Mouse (Mus musculus) CD8-positive naive resting alpha-beta T cell, adult 2 months (primary cell): ENCODE results near the gene Tysnd1.

Experiments
- DNase-seq, 2 experiments: peaks; one replicate each; pipeline ENCODE4 v3.0.0; 2022; ENCODE audit warnings: low read depth in 2 of 2, low spot score in 2 of 2

Tysnd1 gene

GRCm38 (mm10) chr10:61694870-61695670 lies at the start of gene Tysnd1:
Gene Tysnd1 (plus strand): TSS chr10:61695514.
- DNase-seq, result peak; percentile 82 to 87

GRCm38 (mm10) chr10:61646557-61646956 lies 48.8 kb upstream of the Tysnd1 start:
- no peak for DNase-seq

- DNase-seq, result peak; percentile 60
Measured at GRCm38 (mm10) chr10:61647790-61648736, 47.3 kb upstream of the Tysnd1 start, which contains the start of gene Ppa1. Gene Ppa1 (plus strand): TSS chr10:61648552.

GRCm38 (mm10) chr10:61648737-61649645 lies 46.3 kb upstream of the Tysnd1 start:
- DNase-seq, result peak in 1 of 2 experiments; percentile 14

GRCm38 (mm10) chr10:61654105-61654504 lies 41.2 kb upstream of the Tysnd1 start:
- no peak for DNase-seq

- DNase-seq, result no peak
Measured at GRCm38 (mm10) chr10:61654691-61655090, 40.6 kb upstream of the Tysnd1 start.

GRCm38 (mm10) chr10:61655188-61655587 lies 40.1 kb upstream of the Tysnd1 start:
- no peak for DNase-seq

GRCm38 (mm10) chr10:61656928-61657882 lies 38.1 kb upstream of the Tysnd1 start:
- DNase-seq, result no peak

GRCm38 (mm10) chr10:61657985-61658384 lies 37.3 kb upstream of the Tysnd1 start:
- peak; percentile 45 to 55 for DNase-seq

GRCm38 (mm10) chr10:61661887-61662286 lies 33.4 kb upstream of the Tysnd1 start:
- DNase-seq, result no peak

- DNase-seq, result no peak
Measured at GRCm38 (mm10) chr10:61662391-61662988, 32.8 kb upstream of the Tysnd1 start.

- no peak for DNase-seq
Measured at GRCm38 (mm10) chr10:61665111-61665510, 30.2 kb upstream of the Tysnd1 start.

- DNase-seq, result no peak
Measured at GRCm38 (mm10) chr10:61665651-61666050, 29.7 kb upstream of the Tysnd1 start.

- DNase-seq, result no peak
Measured at GRCm38 (mm10) chr10:61669289-61669688, 26.0 kb upstream of the Tysnd1 start.

- no peak for DNase-seq
Measured at GRCm38 (mm10) chr10:61669896-61670295, 25.4 kb upstream of the Tysnd1 start.

- no peak for DNase-seq
Measured at GRCm38 (mm10) chr10:61670758-61671157, 24.6 kb upstream of the Tysnd1 start.

GRCm38 (mm10) chr10:61675935-61676334 lies 19.4 kb upstream of the Tysnd1 start:
- no peak for DNase-seq

GRCm38 (mm10) chr10:61679545-61679944 lies 15.8 kb upstream of the Tysnd1 start:
- DNase-seq, result no peak
